Mouse (Mus musculus) testis, postnatal 14 days (tissue): Measurements from ENCODE around the gene Nipa2.
"Not testable (repeated sequence)": the region's sequence is repeated elsewhere in the genome, so short reads cannot be mapped to it uniquely, and the experiment has no call there.

Experiments used
- DNase-seq: peaks from one replicate; pipeline ENCODE4 v3.0.0; 2021; ENCODE audit warnings: low spot score

The Nipa2 gene

DNA sequence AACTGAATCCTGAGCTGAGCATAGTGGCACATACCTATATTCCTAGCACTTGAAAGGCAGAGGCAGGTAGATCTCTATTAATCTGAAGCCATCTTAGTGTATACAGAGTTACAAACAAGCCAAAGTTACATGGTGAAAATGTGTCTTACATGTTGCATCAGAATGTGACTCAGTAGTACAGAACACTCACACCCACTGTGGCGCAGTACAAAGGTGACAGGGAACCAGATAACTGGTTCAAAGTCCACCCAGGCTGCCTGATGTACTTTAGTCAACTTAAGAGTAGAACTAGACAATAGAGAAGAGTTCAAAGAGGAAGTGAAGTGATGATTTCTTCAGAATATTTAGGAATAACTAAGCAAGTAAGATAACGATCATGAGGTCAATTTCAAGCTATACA lies 27.3 kb downstream of the Nipa2 start:
- no peak for DNase-seq

DNA sequence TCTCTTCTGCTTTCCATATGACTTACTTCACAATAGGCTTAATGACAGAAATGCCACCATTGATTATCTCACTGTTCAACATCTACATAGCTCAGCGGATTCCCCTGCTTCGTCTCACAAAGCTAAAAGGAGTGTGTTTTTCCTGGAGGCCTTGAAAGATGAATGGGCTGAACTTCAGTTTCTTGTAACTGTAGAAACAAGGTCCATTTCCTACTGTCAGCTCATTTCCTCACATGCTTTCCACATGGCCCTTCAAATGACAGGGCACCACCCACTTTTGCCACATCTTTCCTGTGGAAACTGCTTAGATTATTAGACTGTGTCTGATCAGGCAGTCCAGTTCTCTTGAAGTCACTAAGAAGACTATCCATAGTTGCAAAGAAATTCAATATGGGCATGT lies 33.6 kb downstream of the Nipa2 start:
- no peak for DNase-seq

DNA sequence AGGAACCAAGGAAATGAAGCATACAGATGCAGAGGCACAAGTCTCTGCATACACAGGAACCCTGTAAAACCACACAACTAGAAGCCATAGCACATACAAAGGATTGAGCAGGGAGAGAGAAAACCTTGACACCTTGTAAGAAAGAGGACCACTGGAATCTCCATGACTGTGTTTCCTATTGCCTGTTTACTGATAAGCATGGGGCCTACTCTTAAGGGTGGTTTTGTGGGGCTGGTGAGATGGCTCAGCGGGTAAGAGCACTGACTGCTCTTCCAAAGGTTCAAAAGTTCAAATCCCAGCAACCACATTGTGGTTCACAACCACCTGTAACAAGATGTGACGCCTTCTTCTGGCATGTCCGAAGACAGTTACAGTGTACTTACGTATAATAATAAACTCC lies 35.0 kb downstream of the Nipa2 start:
- DNase-seq = no peak

DNA sequence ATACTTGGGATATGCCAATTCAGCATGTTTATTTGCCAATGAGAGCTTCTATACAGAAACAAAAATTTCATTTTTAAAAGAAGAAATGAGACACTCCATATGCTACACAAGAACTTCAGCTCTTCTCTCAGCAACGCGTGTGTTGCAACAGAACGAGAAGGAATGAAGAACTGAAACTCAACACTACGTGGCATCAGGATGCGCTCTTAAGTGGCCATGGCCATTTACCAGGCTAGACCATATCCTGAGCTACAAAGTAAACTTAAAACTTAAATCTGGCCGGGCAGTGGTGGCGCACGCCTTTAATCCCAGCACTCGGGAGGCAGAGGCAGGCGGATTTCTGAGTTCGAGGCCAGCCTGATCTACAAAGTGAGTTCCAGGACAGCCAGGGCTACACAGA lies 43.9 kb downstream of the Nipa2 start:
- not testable (repeated sequence) for DNase-seq

DNA sequence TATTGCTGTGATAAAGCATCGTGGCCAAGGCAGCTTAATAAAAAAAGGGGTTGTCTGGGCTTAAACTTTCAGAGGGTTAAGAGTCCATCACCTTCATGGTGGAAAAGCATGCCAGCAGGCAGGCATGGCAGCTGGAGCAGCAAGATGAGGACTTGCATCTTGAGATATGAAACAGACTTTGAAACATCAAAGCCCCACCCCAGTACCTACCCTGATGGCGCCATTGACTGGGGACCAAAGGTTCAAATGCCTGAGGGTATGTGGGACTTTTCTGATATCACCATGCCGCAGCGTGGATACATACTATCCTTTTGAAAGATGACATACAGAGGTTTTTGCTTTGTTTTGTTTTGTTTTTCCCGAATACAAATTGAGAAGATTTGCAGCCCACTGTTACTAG lies 50.2 kb downstream of the Nipa2 start:
- no peak for DNase-seq

DNA sequence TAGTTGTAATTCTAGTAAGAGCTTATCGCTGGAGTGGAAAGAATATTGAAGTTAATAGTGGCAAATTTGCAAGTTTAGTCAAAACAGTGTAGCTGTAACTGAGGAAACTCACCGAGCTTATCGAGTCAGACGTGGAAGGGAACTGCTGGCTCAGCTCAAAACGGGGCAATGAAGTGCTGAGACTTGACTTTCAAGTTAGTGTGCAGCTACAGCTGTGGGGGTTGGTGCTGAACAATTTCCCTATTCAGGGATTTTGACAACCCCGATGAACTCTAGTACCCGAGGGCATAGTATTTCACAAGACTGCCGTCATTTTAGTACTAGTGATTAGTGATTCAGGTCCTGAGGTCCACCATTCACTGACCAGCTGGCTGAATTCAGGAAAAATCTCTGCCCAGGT lies 50.9 kb downstream of the Nipa2 start:
- no peak for DNase-seq

DNA sequence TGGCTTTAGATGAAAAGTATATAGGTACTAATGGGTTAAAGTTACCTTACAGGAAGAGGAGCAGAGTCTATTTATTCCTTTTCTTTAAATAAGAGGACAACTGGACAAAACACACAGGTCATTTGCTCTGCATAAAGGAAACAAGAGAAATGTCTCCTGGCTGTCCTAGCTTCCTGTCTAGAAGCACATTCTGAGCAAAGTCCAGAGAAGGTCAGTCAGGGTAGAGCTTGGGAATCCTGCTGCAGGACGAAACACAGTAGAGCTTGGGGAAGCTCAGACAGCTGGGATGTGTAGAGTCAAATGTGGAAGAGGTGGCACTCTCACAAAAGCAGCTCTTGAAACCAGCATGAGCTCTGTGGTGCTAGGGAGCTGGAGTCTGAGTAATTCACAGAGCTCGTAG lies 51.9 kb downstream of the Nipa2 start:
- no peak for DNase-seq

DNA sequence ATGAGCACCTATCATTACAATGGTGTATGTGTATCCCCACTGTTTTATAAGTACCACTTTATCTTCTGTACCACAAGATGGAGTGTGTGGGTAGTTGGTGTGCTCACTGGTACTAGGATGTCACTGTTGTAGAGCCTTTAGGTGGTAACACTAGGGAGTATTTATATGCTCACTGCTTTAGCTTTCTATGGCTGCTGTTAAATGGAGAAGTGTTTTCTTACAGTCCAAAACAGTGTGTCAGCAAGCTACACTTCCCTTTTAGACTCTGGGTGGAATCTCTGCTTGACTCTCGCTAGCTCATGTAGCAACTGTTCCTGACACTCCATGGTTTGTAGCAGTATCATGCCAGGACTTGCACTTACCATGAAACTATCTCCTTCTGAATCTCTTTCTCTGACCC lies 52.8 kb downstream of the Nipa2 start:
- no peak for DNase-seq

DNA sequence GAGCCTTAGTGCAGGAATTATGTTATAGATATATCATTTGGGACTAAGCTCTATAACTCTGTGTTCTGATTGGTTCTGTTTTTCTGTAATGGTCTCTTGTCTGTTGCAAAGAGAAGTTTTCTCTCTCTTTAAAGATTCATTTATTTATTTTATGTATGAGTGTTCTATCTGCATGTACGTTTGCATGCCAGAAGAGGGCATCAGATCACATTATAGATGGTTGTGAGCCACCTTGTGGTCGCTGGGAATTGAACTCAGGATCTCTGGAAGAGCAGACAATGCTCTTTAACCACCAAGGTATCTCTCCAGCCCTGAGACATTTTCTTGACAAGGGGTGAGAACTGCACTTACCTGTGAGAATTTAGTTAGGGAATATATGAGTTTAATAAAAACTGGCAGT lies 56.8 kb downstream of the Nipa2 start:
- no peak for DNase-seq

DNA sequence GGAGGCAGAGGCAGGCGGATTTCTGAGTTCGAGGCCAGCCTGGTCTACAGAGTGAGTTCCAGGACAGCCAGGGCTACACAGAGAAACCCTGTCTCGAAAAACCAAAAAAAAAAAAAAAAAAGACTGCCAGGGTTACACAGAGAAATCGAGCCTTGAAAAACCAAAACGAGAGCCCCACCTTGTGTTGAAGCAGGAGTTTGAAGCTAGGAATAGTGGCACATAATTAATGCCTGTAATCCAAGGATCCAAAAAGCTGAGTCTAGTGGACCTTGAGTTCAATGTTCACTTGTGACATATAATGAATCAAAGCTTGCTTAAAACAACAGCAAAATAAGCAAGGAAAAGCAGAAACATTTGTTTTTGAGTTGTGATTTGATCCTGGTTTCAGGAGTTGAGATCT lies 58.5 kb downstream of the Nipa2 start:
- DNase-seq = no peak

DNA sequence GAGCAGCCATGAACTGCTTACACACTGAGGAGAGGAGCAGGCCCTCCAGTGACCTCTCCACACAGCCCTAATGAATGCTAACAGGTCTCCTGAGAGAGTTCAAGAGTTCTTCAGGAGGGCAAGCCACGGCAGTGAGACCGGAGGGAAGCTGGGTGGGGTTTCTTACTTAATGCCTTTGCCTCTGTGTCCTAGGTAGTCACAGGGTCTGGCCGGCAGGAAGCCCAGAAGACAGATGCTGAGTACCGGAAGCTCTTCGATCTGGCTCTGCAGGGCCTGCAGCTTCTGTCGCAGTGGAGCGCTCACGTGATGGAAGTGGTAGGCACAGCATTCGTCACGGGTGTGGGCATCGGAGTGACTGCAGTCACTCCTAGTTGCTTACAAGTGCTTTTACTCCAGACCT lies 70.5 kb downstream of the Nipa2 start:
- DNase-seq = no peak

DNA sequence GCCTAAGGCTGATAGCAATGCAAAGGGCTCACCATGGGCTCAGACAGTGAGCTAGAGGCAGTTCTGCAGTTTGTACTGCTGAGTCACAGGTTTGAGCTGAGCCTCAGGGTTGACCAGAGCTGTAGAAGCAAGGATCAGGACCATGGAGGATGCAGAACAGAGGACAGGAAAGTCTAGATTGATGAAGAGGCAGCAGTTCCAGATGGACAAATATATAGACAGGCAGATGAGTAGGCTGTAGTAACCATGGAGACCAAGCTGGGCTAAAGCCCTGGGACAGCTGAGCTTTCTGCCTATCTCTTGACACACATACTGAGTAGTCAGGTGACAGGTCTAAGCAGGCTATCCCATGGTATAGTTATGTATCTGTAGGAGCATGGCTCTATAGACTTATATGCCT lies 71.5 kb downstream of the Nipa2 start:
- DNase-seq = no peak

DNA sequence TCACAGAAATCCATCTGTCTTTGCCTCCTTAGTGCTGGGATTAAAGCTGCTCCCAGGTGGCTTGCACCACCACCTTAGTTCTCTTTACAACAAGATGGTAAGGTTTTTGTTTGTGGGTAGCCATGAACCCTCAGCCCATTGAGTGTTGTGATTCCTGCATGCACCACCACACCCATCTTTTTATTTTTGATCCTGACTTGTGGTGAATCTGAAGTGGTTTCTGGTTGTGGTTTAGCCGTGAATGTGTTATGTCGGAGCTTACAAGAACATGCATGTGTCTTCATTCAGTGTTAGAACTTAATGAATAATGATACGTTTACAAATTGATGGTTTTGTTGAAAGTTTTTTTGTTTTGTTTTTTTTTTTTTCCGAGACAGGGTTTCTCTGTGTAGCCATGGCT lies 72.3 kb downstream of the Nipa2 start:
- DNase-seq = no peak

DNA sequence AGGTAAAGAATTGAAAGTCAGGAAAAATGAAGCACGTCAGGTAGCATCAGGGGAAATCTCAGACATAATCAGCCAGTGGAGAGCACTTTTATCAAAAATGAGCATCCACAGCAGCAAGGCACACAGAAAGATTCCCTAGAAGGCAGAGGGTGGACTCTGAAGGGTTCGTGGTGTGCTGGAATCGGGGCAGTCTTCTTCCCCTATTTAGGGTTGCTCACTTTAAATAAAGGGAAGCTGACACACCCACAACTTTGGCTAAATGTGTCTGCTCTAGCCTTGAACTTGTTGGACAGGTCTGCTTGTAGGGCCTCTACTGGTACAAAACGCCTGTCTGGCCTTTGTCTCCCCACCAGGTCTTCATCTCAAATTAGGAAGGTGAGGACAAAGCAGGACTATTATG lies 73.7 kb downstream of the Nipa2 start:
- DNase-seq = no peak
